Mouse (Mus musculus) MEL (cell line): Measurements from ENCODE around the gene Ptges3l.

Source experiments
- GABPA ChIP-seq: IDR thresholded peaks from 2 replicates; pipeline ENCODE4 v1.6.1; 2012; ENCODE audit warnings: low read depth, mild to moderate bottlenecking, inconsistent platforms, low read length, improper control_type of control experiment, moderate library complexity
- HCFC1 ChIP-seq: IDR thresholded peaks from 2 replicates; pipeline ENCODE4 v1.6.1; 2012; ENCODE audit warnings: low read depth, mild to moderate bottlenecking, inconsistent platforms, low read length, improper control_type of control experiment, moderate library complexity

- no peak for TF ChIP-seq GABPA
- TF ChIP-seq HCFC1, result no peak
Measured at GRCm38 (mm10) chr11:101470206-101470605, 45.1 kb upstream of the Ptges3l start.
